Comparison of ENCODE assay signal across 15 mouse cellular contexts in genomic region chr8:91607091-91607490, GRCm38 (mm10).
DNase-seq lines count a peak whose midpoint lies in the region; ATAC-seq lines count a peak whose summit lies in the region.
"Had no signal": no experiment of that assay in that cellular context is flagged by ENCODE, and none has a peak within 500 bp of the region (broad histone marks: within the 10 kb centered on the region; RNA-seq: fewer than 3 reads in every experiment).

No protein-coding gene starts in this region.

- DNase-seq in cerebellum, adult 11 months = peak; percentile 32
- peak; percentile 33 for DNase-seq in left cerebral cortex, adult 18-20 months (ENCODE audit: low spot score in 2 of 2)
- no peak for DNase-seq in left cerebral cortex, postnatal 10 days (ENCODE audit: extremely low spot score in 1 of 2, low spot score in 2 of 2)
- peak; percentile 82 for DNase-seq in brain, adult 2 months (ENCODE audit: low read depth, low spot score)
- DNase-seq in cerebellum, postnatal 36 days = peak; percentile 56 to 60
- DNase-seq in yolk sac, embryonic 10.5 days (ENCODE audit: low spot score) = no peak
- DNase-seq: kidney, postnatal 36 days had no signal

- no peaks in the 10 kb centered on the region for H3K36me3 ChIP-seq in hindbrain, embryonic 16.5 days (ENCODE audit: control insufficient read depth, insufficient read depth, low read length)
- H3K36me3 ChIP-seq: forebrain, embryonic 10.5 days; hindbrain, embryonic 10.5 days; lung, embryonic 15.5 days had no signal

- H3K4me1 ChIP-seq in hindbrain, embryonic 16.5 days (ENCODE audit: control insufficient read depth, insufficient read depth, low read depth, low read length) = peaks cover 13% of the 10 kb centered on the region

- no peak overlapping the region for H3K4me2 ChIP-seq in hindbrain, embryonic 16.5 days (ENCODE audit: low read length)
- H3K4me2 ChIP-seq: lung, embryonic 15.5 days had no signal

- H3K9me3 ChIP-seq in hindbrain, embryonic 16.5 days (ENCODE audit: control insufficient read depth, low read length) = no peaks in the 10 kb centered on the region
- H3K9me3 ChIP-seq: forebrain, embryonic 10.5 days; G1E; hindbrain, embryonic 10.5 days; lung, embryonic 15.5 days had no signal

- 60% methylated on average over 5 of the region's 5 CpGs for WGBS in hindbrain, embryonic 16.5 days

- intact Hi-C loops in left cerebral cortex, postnatal 10 days (cut with DNase I) = no loop called here

- H3K4me3 ChIP-seq in hindbrain, embryonic 16.5 days (ENCODE audit: low read length) = no peak overlapping the region
- H3K4me3 ChIP-seq: forebrain, embryonic 10.5 days; hindbrain, embryonic 10.5 days; lung, embryonic 15.5 days had no signal

- no peak overlapping the region for H3K27ac ChIP-seq in hindbrain, embryonic 16.5 days (ENCODE audit: low read depth, low read length)
- H3K27ac ChIP-seq: forebrain, embryonic 10.5 days; hindbrain, embryonic 10.5 days; lung, embryonic 15.5 days had no signal

- H3K27me3 ChIP-seq in hindbrain, embryonic 16.5 days (replicated peaks; ENCODE audit: control insufficient read depth, insufficient read depth, low read length) = peaks cover 3% of the 10 kb centered on the region; the same call in 1 of the 2 replicates
- H3K27me3 ChIP-seq: lung, embryonic 15.5 days had no signal

- ATAC-seq in cerebellum, adult (ENCODE audit: insufficient number of reproducible peaks, low FRiP score, low TSS enrichment) = no peak
- no peak for ATAC-seq in hindbrain, embryonic 16.5 days
- ATAC-seq: activated CD4-positive, CD25-positive, alpha-beta regulatory T cell, adult 4 months; intestine, embryonic 16.5 days had no signal

- H3K9ac ChIP-seq in hindbrain, embryonic 16.5 days (ENCODE audit: low read depth, low read length) = no peak overlapping the region
- H3K9ac ChIP-seq: lung, embryonic 15.5 days had no signal

Comparison
In these comparisons a context has a peak if more than half of its experiments do, and no peak if none do; other contexts are left out.
1. DNase-seq: peak in cerebellum, adult 11 months (single experiment), left cerebral cortex, adult 18-20 months (2 of 2), brain, adult 2 months (single experiment) and cerebellum, postnatal 36 days (2 of 2); none in left cerebral cortex, postnatal 10 days (0 of 2) and yolk sac, embryonic 10.5 days (single experiment).